Mouse (Mus musculus): ENCODE data around the gene Tmem203. TPM values are rescaled to one million over a fixed set of nuclear protein-coding genes. Genes with fewer than 3 reads are reported as not detected.

Gene Tmem203
- total and polyA plus RNA-seq, 3 experiments: 21.2 to 28.3 (median 21.5) TPM

DNA sequence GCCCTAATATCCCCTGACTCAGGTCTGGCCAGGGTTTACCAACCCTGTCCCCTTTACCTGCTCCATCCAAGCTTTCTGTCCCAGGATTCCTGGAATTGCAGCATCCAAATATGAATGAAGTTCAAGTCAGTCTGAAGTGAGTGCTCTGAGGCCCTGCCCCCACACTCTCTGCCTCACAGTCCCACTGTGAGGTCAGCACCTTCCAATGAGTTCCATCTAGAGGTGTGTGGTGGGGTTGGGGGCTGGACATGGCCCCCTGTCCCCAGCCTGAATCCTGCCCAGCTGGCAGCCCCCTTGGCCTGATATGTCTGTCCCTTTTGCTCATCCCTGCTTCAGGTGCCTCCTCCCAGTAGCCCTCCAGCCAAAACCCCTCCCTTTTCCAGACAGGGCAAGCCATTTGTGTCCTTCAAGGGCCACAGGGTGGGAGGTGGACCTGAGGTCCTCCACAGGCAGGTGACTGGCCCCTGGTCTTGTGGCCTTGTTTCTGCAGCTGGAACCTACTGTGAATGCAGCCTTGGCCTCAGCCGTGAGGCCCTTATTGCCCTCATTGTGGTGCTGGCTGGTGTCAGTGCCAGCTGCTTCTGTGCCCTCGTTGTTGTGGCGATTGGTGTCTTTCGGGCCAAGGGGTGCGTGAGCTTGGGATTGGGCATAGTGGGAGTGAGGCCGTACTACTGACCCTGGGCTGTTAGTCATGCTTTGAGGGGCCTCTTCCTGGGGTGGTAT lies 32.8 kb downstream of the Tmem203 start, which contains the start of gene Tmem210:
Gene Tmem210 (plus strand): TSS at position 219 of the 723 bp plus-strand sequence.
- no peak within 1 kb of the TSS for H3K27ac ChIP-seq (ENCODE audit: insufficient read depth, low read depth)
- H3K4me2 ChIP-seq (ENCODE audit: insufficient read depth, low read depth, poor library complexity, severe bottlenecking): no peak within 1 kb of the TSS
- no peak for DNase-seq (ENCODE audit: extremely low read depth)
- peaks cover 27 to 40% of the 10 kb centered on the region in 2 experiments for H3K36me3 ChIP-seq (replicated peaks in 1 of 2; ENCODE audit: control insufficient read depth in 1 of 2, insufficient read depth in 1 of 2, low read length in 1 of 2)
- peaks cover 2 to 4% of the 10 kb centered on the region in 2 experiments; a peak in 3 of 4 replicates for H3K4me1 ChIP-seq (ENCODE audit: control insufficient read depth in 1 of 2, insufficient read depth in 2 of 2)
- H3K4me3 ChIP-seq (replicated peaks in 1 of 3; ENCODE audit: low read depth in 2 of 3, low read length in 2 of 3, poor library complexity in 1 of 3): no peak within 1 kb of the TSS
- no peaks in the 10 kb centered on the region for H3K9me3 ChIP-seq (replicated peaks; ENCODE audit: low read length)
- peaks cover 24% of the 10 kb centered on the region for H3K27me3 ChIP-seq (replicated peaks)
- dilution Hi-C loops (cut with MboI; ENCODE audit: extremely low pct_ligation_motif_present, extremely low pct_unique_long_range_greater_than_20kb, low sequenced_read_pairs): no loop called here
- no peak within 1 kb of the TSS for H3K9ac ChIP-seq (ENCODE audit: insufficient read depth, low read depth)
- TF ChIP-seq ZNF384 (IDR thresholded peaks at IDR 0.05; ENCODE audit: low read depth, low read length): no peak
- no peak for TF ChIP-seq USF1 (IDR thresholded peaks at IDR 0.05; ENCODE audit: low read depth, low read length)
- TF ChIP-seq IRF4 (IDR thresholded peaks at IDR 0.05; ENCODE audit: low read depth, low read length): no peak
- no peak for TF ChIP-seq ETS1 (conservative IDR thresholded peaks at IDR 0.05; ENCODE audit: low read depth, low read length)
- in situ Hi-C loops (cut with MboI; ENCODE audit: low pct_ligation_motif_present, low pct_unique_long_range_greater_than_20kb, low sequenced_read_pairs): no loop called here
- H3K79me2 ChIP-seq (replicated peaks; ENCODE audit: control insufficient read depth, extremely low read depth, insufficient read depth, poor library complexity, severe bottlenecking): no peaks in the 10 kb centered on the region

GRCm38 (mm10) chr2:25288734-25289345 lies 33.6 kb downstream of the Tmem203 start:
- dilution Hi-C loops (cut with MboI; ENCODE audit: extremely low pct_ligation_motif_present, extremely low pct_unique_long_range_greater_than_20kb, low sequenced_read_pairs): no loop called here
- H3K4me3 ChIP-seq (replicated peaks in 1 of 3; ENCODE audit: low read depth in 2 of 3, low read length in 2 of 3, poor library complexity in 1 of 3): no peak overlapping the region
- TF ChIP-seq SMC3 (IDR thresholded peaks at IDR 0.05; ENCODE audit: low read depth, low read length): no peak
- no peak overlapping the region for H3K9ac ChIP-seq (ENCODE audit: insufficient read depth, low read depth)
- H3K4me1 ChIP-seq (ENCODE audit: control insufficient read depth in 1 of 2, insufficient read depth in 2 of 2): peaks cover 2 to 4% of the 10 kb centered on the region in 2 experiments; a peak in 3 of 4 replicates
- no peaks in the 10 kb centered on the region for H3K9me3 ChIP-seq (replicated peaks; ENCODE audit: low read length)
- peaks cover 22 to 34% of the 10 kb centered on the region in 2 experiments for H3K36me3 ChIP-seq (replicated peaks in 1 of 2; ENCODE audit: control insufficient read depth in 1 of 2, insufficient read depth in 1 of 2, low read length in 1 of 2)
- H3K27ac ChIP-seq (ENCODE audit: insufficient read depth, low read depth): no peak overlapping the region
- no peaks in the 10 kb centered on the region for H3K79me2 ChIP-seq (replicated peaks; ENCODE audit: control insufficient read depth, extremely low read depth, insufficient read depth, poor library complexity, severe bottlenecking)
- peaks cover 31% of the 10 kb centered on the region for H3K27me3 ChIP-seq (replicated peaks)
- DNase-seq (ENCODE audit: extremely low read depth): no peak
- H3K4me2 ChIP-seq (ENCODE audit: insufficient read depth, low read depth, poor library complexity, severe bottlenecking): no peak overlapping the region
- in situ Hi-C loops (cut with MboI; ENCODE audit: low pct_ligation_motif_present, low pct_unique_long_range_greater_than_20kb, low sequenced_read_pairs): no loop called here

- no peak within 1 kb of the TSS for H3K9ac ChIP-seq (ENCODE audit: insufficient read depth, low read depth)
- no peak within 1 kb of the TSS for H3K4me3 ChIP-seq (replicated peaks in 1 of 3; ENCODE audit: low read depth in 2 of 3, low read length in 2 of 3, poor library complexity in 1 of 3)
- H3K27me3 ChIP-seq (replicated peaks): peaks cover 40% of the 10 kb centered on the region
- in situ Hi-C loops (cut with MboI; ENCODE audit: low pct_ligation_motif_present, low pct_unique_long_range_greater_than_20kb, low sequenced_read_pairs) (no loop called here), dilution Hi-C loops (cut with MboI; ENCODE audit: extremely low pct_ligation_motif_present, extremely low pct_unique_long_range_greater_than_20kb, low sequenced_read_pairs) (no loop called here)
- H3K4me2 ChIP-seq (ENCODE audit: insufficient read depth, low read depth, poor library complexity, severe bottlenecking): no peak within 1 kb of the TSS
- H3K36me3 ChIP-seq (replicated peaks in 1 of 2; ENCODE audit: control insufficient read depth in 1 of 2, insufficient read depth in 1 of 2, low read length in 1 of 2): peaks cover 16 to 26% of the 10 kb centered on the region in 2 experiments
- DNase-seq (ENCODE audit: extremely low read depth): no peak
- TF ChIP-seq MEF2A (IDR thresholded peaks at IDR 0.05; ENCODE audit: borderline replicate concordance, low read depth, low read length) (no peak), MAZ (IDR thresholded peaks at IDR 0.05; ENCODE audit: low read depth, low read length) (no peak), MYC (IDR thresholded peaks at IDR 0.05; ENCODE audit: low read depth, low read length) (no peak), ZMIZ1 (IDR thresholded peaks at IDR 0.05; ENCODE audit: low read depth, low read length) (no peak), SMC3 (IDR thresholded peaks at IDR 0.05; ENCODE audit: low read depth, low read length) (no peak)
- H3K79me2 ChIP-seq (replicated peaks; ENCODE audit: control insufficient read depth, extremely low read depth, insufficient read depth, poor library complexity, severe bottlenecking): no peaks in the 10 kb centered on the region
- H3K9me3 ChIP-seq (replicated peaks; ENCODE audit: low read length): no peaks in the 10 kb centered on the region
- no peak within 1 kb of the TSS for H3K27ac ChIP-seq (ENCODE audit: insufficient read depth, low read depth)
- H3K4me1 ChIP-seq (ENCODE audit: control insufficient read depth in 1 of 2, insufficient read depth in 2 of 2): peaks cover 2 to 4% of the 10 kb centered on the region in 2 experiments; a peak in 3 of 4 replicates
These were observed 34.4 kb downstream of the Tmem203 start, which contains the start of gene Lrrc26 for GRCm38 (mm10) chr2:25289651-25290050. TSS of gene Lrrc26 (plus strand) at chr2:25289915.
